Mouse (Mus musculus): ENCODE data around the gene Cntn1.

DNA sequence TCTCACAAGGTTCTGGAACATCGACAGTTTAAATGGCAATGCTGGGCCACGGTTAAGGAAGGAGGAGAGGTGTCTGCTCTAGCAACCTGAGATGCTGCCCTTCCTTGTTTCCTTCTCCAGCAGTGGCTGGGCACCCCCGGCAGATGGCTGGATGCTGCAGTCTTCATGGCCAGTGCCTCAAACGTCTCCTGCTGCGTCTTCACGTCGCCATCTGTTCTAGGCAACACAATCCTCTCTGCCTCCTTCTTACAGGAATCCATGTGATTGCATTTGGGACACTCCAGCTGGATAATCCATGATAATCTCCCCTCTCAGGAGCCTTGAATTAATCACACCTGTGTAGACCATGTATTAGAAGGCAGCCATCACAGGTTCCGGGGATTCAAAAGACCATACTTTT is 4.9 kb upstream of the Cntn1 start:
- TF ChIP-seq CTCF (IDR thresholded peaks at IDR 0.05; ENCODE audit: extremely low read depth, insufficient read depth, low read length) (no peak), POLR2A (IDR thresholded peaks at IDR 0.05; ENCODE audit: extremely low read depth, insufficient read depth, low read length) (no peak)
